Mouse (Mus musculus): Measurements from ENCODE around the gene Tenm4. TPM values are rescaled to one million over a fixed set of nuclear protein-coding genes. Genes with fewer than 3 reads are reported as not detected.

Tenm4 gene
- polyA plus RNA-seq, 1 experiment from 2014 or later = 39.7 TPM

DNA sequence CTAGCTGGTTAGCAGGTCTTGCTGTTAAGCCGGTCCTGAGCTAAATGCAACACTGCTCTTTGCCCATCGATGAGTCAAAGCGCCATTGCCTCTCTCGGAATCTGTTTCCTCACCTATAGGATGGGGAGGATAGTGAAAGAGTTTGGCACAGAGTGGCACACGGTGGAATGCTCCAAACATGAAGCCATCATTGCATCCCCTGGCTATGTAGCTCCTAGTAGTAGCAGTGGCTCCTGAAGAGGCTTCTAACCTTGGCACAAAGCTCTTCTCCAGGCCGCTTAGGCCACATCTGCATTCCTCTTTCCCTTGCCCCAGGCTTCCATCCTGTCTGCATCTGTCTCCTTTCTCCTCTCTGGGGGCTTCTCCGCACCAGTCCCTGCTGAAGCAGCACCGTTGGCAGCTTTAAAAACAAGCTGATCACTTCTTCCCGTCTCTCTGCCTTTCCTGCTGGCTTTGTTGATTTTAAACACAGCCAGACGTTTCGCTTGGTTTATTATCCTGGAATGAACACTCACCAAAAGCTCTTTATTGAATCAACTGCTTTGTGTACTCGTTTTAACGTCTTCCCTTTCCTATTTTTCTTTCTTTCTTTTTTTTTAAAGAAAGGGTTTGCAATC, 626.8 kb downstream of the Tenm4 start:
- no peaks in the 10 kb centered on the region for H3K9me3 ChIP-seq (ENCODE audit: low read length)
- H3K9ac ChIP-seq (replicated peaks; ENCODE audit: low read length) = peak overlapping the region; percentile 24; the same call in 1 of the 2 replicates
- H3K4me1 ChIP-seq (ENCODE audit: insufficient read depth, low read length) = peaks cover 35% of the 10 kb centered on the region
- ATAC-seq (ENCODE audit: low FRiP score, low TSS enrichment) = no peak
- H3K36me3 ChIP-seq (ENCODE audit: insufficient read depth, low read length) = peaks cover 4% of the 10 kb centered on the region
- H3K4me3 ChIP-seq (ENCODE audit: low read length) = no peak overlapping the region
- H3K4me2 ChIP-seq (replicated peaks; ENCODE audit: low read depth, low read length) = no peak overlapping the region
- 42% methylated on average over 13 of the region's 13 CpGs for WGBS
- no peaks in the 10 kb centered on the region for H3K27me3 ChIP-seq (ENCODE audit: insufficient read depth, low read length)
- H3K27ac ChIP-seq (ENCODE audit: low read length) = peak overlapping the region; percentile 89

- Histone ChIP-seq H3K4me2 (replicated peaks; ENCODE audit: low read depth, low read length) (no peak overlapping the region), H3K36me3 (ENCODE audit: insufficient read depth, low read length) (peaks cover 4% of the 10 kb centered on the region), H3K9ac (replicated peaks; ENCODE audit: low read length) (no peak overlapping the region), H3K4me3 (ENCODE audit: low read length) (no peak overlapping the region), H3K27me3 (ENCODE audit: insufficient read depth, low read length) (no peaks in the 10 kb centered on the region), H3K9me3 (ENCODE audit: low read length) (no peaks in the 10 kb centered on the region), H3K27ac (ENCODE audit: low read length) (no peak overlapping the region), H3K4me1 (ENCODE audit: insufficient read depth, low read length) (peaks cover 33% of the 10 kb centered on the region)
- WGBS = 48% methylated on average over 5 of the region's 5 CpGs
- ATAC-seq (ENCODE audit: low FRiP score, low TSS enrichment) = no peak
Measured at GRCm38 (mm10) chr7:96799816-96800215, 628.8 kb downstream of the Tenm4 start.

- 34% methylated on average over 9 of the region's 9 CpGs for WGBS
- H3K4me3 ChIP-seq (ENCODE audit: low read length) = no peak overlapping the region
- no peaks in the 10 kb centered on the region for H3K27me3 ChIP-seq (ENCODE audit: insufficient read depth, low read length)
- peaks cover 21% of the 10 kb centered on the region for H3K4me1 ChIP-seq (ENCODE audit: insufficient read depth, low read length)
- no peak overlapping the region for H3K4me2 ChIP-seq (replicated peaks; ENCODE audit: low read depth, low read length)
- H3K9ac ChIP-seq (replicated peaks; ENCODE audit: low read length) = no peak overlapping the region
- H3K9me3 ChIP-seq (ENCODE audit: low read length) = no peaks in the 10 kb centered on the region
- no peak overlapping the region for H3K27ac ChIP-seq (ENCODE audit: low read length)
- peaks cover 4% of the 10 kb centered on the region for H3K36me3 ChIP-seq (ENCODE audit: insufficient read depth, low read length)
- no peak for ATAC-seq (ENCODE audit: low FRiP score, low TSS enrichment)
Measured at GRCm38 (mm10) chr7:96801368-96801767, 630.3 kb downstream of the Tenm4 start.

DNA sequence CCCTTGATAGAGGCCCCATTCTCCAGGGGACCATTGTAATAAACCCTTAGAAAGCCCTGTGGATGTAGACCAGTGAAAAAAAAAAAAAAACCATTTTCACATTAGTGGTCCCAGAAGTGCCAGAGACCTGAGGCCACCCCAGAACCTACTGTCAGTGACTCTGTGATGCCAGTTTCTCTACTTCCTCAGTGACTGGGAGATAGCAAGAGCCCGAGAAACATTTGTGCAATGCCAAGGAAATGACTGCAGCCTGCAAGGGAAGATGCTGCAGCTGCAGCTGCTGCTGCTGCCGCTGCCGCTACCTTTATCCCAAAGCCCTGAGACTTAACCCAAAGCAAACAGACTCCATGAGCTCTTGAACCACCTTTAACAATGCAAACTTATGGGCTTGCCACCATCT, 631.2 kb downstream of the Tenm4 start:
- no peak overlapping the region for H3K4me3 ChIP-seq (ENCODE audit: low read length)
- H3K4me2 ChIP-seq (replicated peaks; ENCODE audit: low read depth, low read length) = no peak overlapping the region
- no peaks in the 10 kb centered on the region for H3K9me3 ChIP-seq (ENCODE audit: low read length)
- no peak overlapping the region for H3K9ac ChIP-seq (replicated peaks; ENCODE audit: low read length)
- ATAC-seq (ENCODE audit: low FRiP score, low TSS enrichment) = no peak
- WGBS = 93% methylated on average over 3 of the region's 3 CpGs
- H3K36me3 ChIP-seq (ENCODE audit: insufficient read depth, low read length) = peaks cover 4% of the 10 kb centered on the region
- no peak overlapping the region for H3K27ac ChIP-seq (ENCODE audit: low read length)
- H3K4me1 ChIP-seq (ENCODE audit: insufficient read depth, low read length) = peaks cover 12% of the 10 kb centered on the region
- no peaks in the 10 kb centered on the region for H3K27me3 ChIP-seq (ENCODE audit: insufficient read depth, low read length)

GRCm38 (mm10) chr7:96806561-96806960, 635.5 kb downstream of the Tenm4 start:
- 0 out of 2 replicates have a peak, but pooled peaks cover under 1% of the 10 kb centered on the region for H3K4me1 ChIP-seq (ENCODE audit: insufficient read depth, low read length)
- no peak overlapping the region for H3K4me2 ChIP-seq (replicated peaks; ENCODE audit: low read depth, low read length)
- H3K9ac ChIP-seq (replicated peaks; ENCODE audit: low read length) = no peak overlapping the region
- no peaks in the 10 kb centered on the region for H3K9me3 ChIP-seq (ENCODE audit: low read length)
- WGBS = 82% methylated on average over 1 of the region's 1 CpGs
- H3K36me3 ChIP-seq (ENCODE audit: insufficient read depth, low read length) = no peaks in the 10 kb centered on the region
- no peak overlapping the region for H3K27ac ChIP-seq (ENCODE audit: low read length)
- no peaks in the 10 kb centered on the region for H3K27me3 ChIP-seq (ENCODE audit: insufficient read depth, low read length)
- no peak for ATAC-seq (ENCODE audit: low FRiP score, low TSS enrichment)
- H3K4me3 ChIP-seq (ENCODE audit: low read length) = no peak overlapping the region

- Histone ChIP-seq H3K4me2 (replicated peaks; ENCODE audit: low read depth, low read length) (no peak overlapping the region), H3K36me3 (ENCODE audit: insufficient read depth, low read length) (0 out of 2 replicates have a peak, but pooled peaks cover 3% of the 10 kb centered on the region), H3K4me3 (ENCODE audit: low read length) (no peak overlapping the region), H3K27ac (ENCODE audit: low read length) (no peak overlapping the region), H3K9me3 (ENCODE audit: low read length) (no peaks in the 10 kb centered on the region), H3K4me1 (ENCODE audit: insufficient read depth, low read length) (no peaks in the 10 kb centered on the region), H3K9ac (replicated peaks; ENCODE audit: low read length) (no peak overlapping the region), H3K27me3 (ENCODE audit: insufficient read depth, low read length) (no peaks in the 10 kb centered on the region)
- ATAC-seq (ENCODE audit: low FRiP score, low TSS enrichment) = no peak
- 69% methylated on average over 15 of the region's 15 CpGs for WGBS
Measured at GRCm38 (mm10) chr7:96807281-96808058, 636.4 kb downstream of the Tenm4 start.

DNA sequence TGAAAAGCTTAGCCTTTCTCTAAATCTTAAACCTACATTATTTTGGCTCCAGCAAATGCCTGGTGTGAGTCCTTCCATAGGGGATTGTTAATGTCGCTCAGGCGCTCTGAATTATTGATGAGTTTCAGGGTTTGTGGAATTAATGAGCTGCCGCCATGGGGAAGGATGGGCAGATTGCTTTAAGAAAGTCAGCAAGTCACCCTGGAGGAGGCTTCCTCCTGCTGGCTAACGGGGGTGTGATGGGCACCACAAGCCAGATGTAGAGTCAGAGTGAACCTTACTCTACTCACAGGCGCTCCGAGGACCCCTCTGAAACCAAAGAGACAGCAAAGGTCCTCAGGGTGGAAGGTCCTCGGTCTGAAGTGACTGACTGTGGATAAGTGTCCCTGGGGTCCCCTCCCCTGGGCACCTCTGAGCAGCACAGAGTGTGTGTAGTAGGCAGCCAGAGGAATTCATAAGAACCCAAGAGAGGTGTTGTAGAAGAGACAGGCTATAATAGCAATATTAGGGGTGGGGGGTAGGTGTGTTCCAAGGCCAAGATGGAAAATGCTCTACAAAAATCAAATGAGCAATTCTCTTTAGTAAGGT, 637.1 kb downstream of the Tenm4 start:
- 79% methylated on average over 7 of the region's 7 CpGs for WGBS
- Histone ChIP-seq H3K4me2 (replicated peaks; ENCODE audit: low read depth, low read length) (no peak overlapping the region), H3K4me3 (ENCODE audit: low read length) (no peak overlapping the region), H3K27me3 (ENCODE audit: insufficient read depth, low read length) (no peaks in the 10 kb centered on the region), H3K9ac (replicated peaks; ENCODE audit: low read length) (no peak overlapping the region), H3K9me3 (ENCODE audit: low read length) (no peaks in the 10 kb centered on the region), H3K27ac (ENCODE audit: low read length) (no peak overlapping the region), H3K4me1 (ENCODE audit: insufficient read depth, low read length) (peaks cover 4% of the 10 kb centered on the region; the same call in 1 of the 2 replicates), H3K36me3 (ENCODE audit: insufficient read depth, low read length) (0 out of 2 replicates have a peak, but pooled peaks cover 3% of the 10 kb centered on the region)
- no peak for ATAC-seq (ENCODE audit: low FRiP score, low TSS enrichment)

- Histone ChIP-seq H3K36me3 (ENCODE audit: insufficient read depth, low read length) (0 out of 2 replicates have a peak, but pooled peaks cover 3% of the 10 kb centered on the region), H3K9me3 (ENCODE audit: low read length) (no peaks in the 10 kb centered on the region)
- WGBS = 91% methylated on average over 11 of the region's 11 CpGs
Measured at GRCm38 (mm10) chr7:96811691-96812090, 640.6 kb downstream of the Tenm4 start.

GRCm38 (mm10) chr7:96813036-96813435, 642.0 kb downstream of the Tenm4 start:
- peak; percentile 52; the same call in 1 of the 2 replicates for ATAC-seq (ENCODE audit: low FRiP score, low TSS enrichment)
- Histone ChIP-seq H3K4me3 (ENCODE audit: low read length) (no peak overlapping the region), H3K9ac (replicated peaks; ENCODE audit: low read length) (no peak overlapping the region), H3K36me3 (ENCODE audit: insufficient read depth, low read length) (0 out of 2 replicates have a peak, but pooled peaks cover 3% of the 10 kb centered on the region), H3K9me3 (ENCODE audit: low read length) (no peaks in the 10 kb centered on the region), H3K27ac (ENCODE audit: low read length) (peak overlapping the region; percentile 80), H3K4me1 (ENCODE audit: insufficient read depth, low read length) (peaks cover 22% of the 10 kb centered on the region), H3K27me3 (ENCODE audit: insufficient read depth, low read length) (no peaks in the 10 kb centered on the region), H3K4me2 (replicated peaks; ENCODE audit: low read depth, low read length) (no peak overlapping the region)
- 58% methylated on average over 5 of the region's 5 CpGs for WGBS

More at GRCm38 (mm10) chr7:96811691-96812090, 640.6 kb downstream of the Tenm4 start:
- H3K27ac ChIP-seq (ENCODE audit: low read length) = no peak overlapping the region
- H3K4me2 ChIP-seq (replicated peaks; ENCODE audit: low read depth, low read length) = no peak overlapping the region
- ATAC-seq (ENCODE audit: low FRiP score, low TSS enrichment) = no peak
- no peaks in the 10 kb centered on the region for H3K27me3 ChIP-seq (ENCODE audit: insufficient read depth, low read length)
- H3K9ac ChIP-seq (replicated peaks; ENCODE audit: low read length) = no peak overlapping the region
- H3K4me3 ChIP-seq (ENCODE audit: low read length) = no peak overlapping the region
- H3K4me1 ChIP-seq (ENCODE audit: insufficient read depth, low read length) = peaks cover 14% of the 10 kb centered on the region

All from kidney, embryonic 16.5 days (tissue).